Mouse (Mus musculus) neural tube, embryonic 12.5 days (tissue): ENCODE measurements at regions not wholly inside any gene's neighbourhood (a gene's known extent, or its start where the extent isn't known, plus 50 kb on each side); places are given as distances from the start of the nearest gene placed in this dataset.
"Not testable (repeated sequence)": the region's sequence is repeated elsewhere in the genome, so short reads cannot be mapped to it uniquely, and the experiment has no call there.

Experiments used
- ATAC-seq: fragments of 200-750 bp; cut with Nextera tagmentation; 2 replicates; pipeline ENCODE4 v1.8.0; 2017; ENCODE audit warnings: low read depth, mild to moderate bottlenecking, moderate TSS enrichment, moderate library complexity; ENCODE audit not compliant: low FRiP score
- H3K27ac ChIP-seq: fragments of 300-500 bp; sonication (generic); 2 replicates; pipeline ENCODE4 v1.5.1; 2016
- H3K27me3 ChIP-seq: fragments of 300-500 bp; sonication (generic); replicated peaks from 2 replicates; pipeline ENCODE4 v1.6.1; 2016; ENCODE audit warnings: mild to moderate bottlenecking
- H3K36me3 ChIP-seq: fragments of 300-500 bp; sonication (generic); 2 replicates; pipeline ENCODE4 v1.6.1; 2016; ENCODE audit warnings: mild to moderate bottlenecking
- H3K4me1 ChIP-seq: fragments of 300-500 bp; sonication (generic); 2 replicates; pipeline ENCODE4 v1.6.1; 2016
- H3K4me2 ChIP-seq: fragments of 300-500 bp; sonication (generic); replicated peaks from 2 replicates; pipeline ENCODE4 v1.6.1; 2016; ENCODE audit warnings: mild to moderate bottlenecking
- H3K4me3 ChIP-seq: fragments of 300-500 bp; sonication (generic); 2 replicates; pipeline ENCODE4 v1.5.1; 2016
- H3K9ac ChIP-seq: fragments of 300-500 bp; sonication (generic); 2 replicates; pipeline ENCODE4 v1.6.1; 2016; ENCODE audit warnings: mild to moderate bottlenecking
- H3K9me3 ChIP-seq: fragments of 300-500 bp; sonication (generic); 2 replicates; pipeline ENCODE4 v1.6.1; 2016; ENCODE audit warnings: mild to moderate bottlenecking
- WGBS: fragments of 180-500 bp; shearing (Covaris S2); methylation state at CpG from one replicate; pipeline ENCODE4 v1.1.7; 2016; 5-methylcytosine and 5-hydroxymethylcytosine counted together

GRCm38 (mm10) chr14:37571971-37572370 lies 436.9 kb upstream of the Ghitm start:
- H3K36me3 ChIP-seq: no peaks in the 10 kb centered on the region
- ATAC-seq: no peak
- no peaks in the 10 kb centered on the region for H3K4me1 ChIP-seq
- WGBS: 83% methylated on average over 6 of the region's 6 CpGs
- no peak overlapping the region for H3K27ac ChIP-seq
- no peaks in the 10 kb centered on the region for H3K27me3 ChIP-seq
- H3K4me2 ChIP-seq: no peak overlapping the region
- no peak overlapping the region for H3K4me3 ChIP-seq
- H3K9me3 ChIP-seq: no peaks in the 10 kb centered on the region
- no peak overlapping the region for H3K9ac ChIP-seq

- ATAC-seq: no peak
- no peak overlapping the region for H3K4me3 ChIP-seq
- H3K4me2 ChIP-seq: no peak overlapping the region
- no peaks in the 10 kb centered on the region for H3K4me1 ChIP-seq
- H3K36me3 ChIP-seq: no peaks in the 10 kb centered on the region
- H3K27me3 ChIP-seq: no peaks in the 10 kb centered on the region
- WGBS: 76% methylated on average over 5 of the region's 5 CpGs
- no peak overlapping the region for H3K27ac ChIP-seq
- no peak overlapping the region for H3K9ac ChIP-seq
- no peaks in the 10 kb centered on the region for H3K9me3 ChIP-seq
These were observed 423.2 kb upstream of the Ghitm start for GRCm38 (mm10) chr14:37558258-37558657.

GRCm38 (mm10) chr14:37523616-37524015 lies 388.5 kb upstream of the Ghitm start:
- H3K27ac ChIP-seq: no peak overlapping the region
- H3K4me3 ChIP-seq: no peak overlapping the region
- no peaks in the 10 kb centered on the region for H3K27me3 ChIP-seq
- no peaks in the 10 kb centered on the region for H3K4me1 ChIP-seq
- ATAC-seq: no peak
- no peaks in the 10 kb centered on the region for H3K36me3 ChIP-seq
- no peaks in the 10 kb centered on the region for H3K9me3 ChIP-seq
- H3K9ac ChIP-seq: no peak overlapping the region
- H3K4me2 ChIP-seq: no peak overlapping the region

GRCm38 (mm10) chr14:37520631-37521030 lies 385.6 kb upstream of the Ghitm start:
- not testable (repeated sequence) for H3K4me1 ChIP-seq, H3K4me3 ChIP-seq, H3K27me3 ChIP-seq, H3K27ac ChIP-seq, H3K9me3 ChIP-seq, H3K4me2 ChIP-seq, H3K36me3 ChIP-seq, H3K9ac ChIP-seq, ATAC-seq
- WGBS: 81% methylated on average over 3 of the region's 3 CpGs

GRCm38 (mm10) chr14:37505314-37505713 lies 370.2 kb upstream of the Ghitm start:
- H3K27ac ChIP-seq: no peak overlapping the region
- no peak overlapping the region for H3K4me2 ChIP-seq
- H3K4me3 ChIP-seq: no peak overlapping the region
- ATAC-seq: no peak
- H3K36me3 ChIP-seq: no peaks in the 10 kb centered on the region
- no peaks in the 10 kb centered on the region for H3K27me3 ChIP-seq
- no peaks in the 10 kb centered on the region for H3K9me3 ChIP-seq
- H3K9ac ChIP-seq: no peak overlapping the region
- WGBS: 81% methylated on average over 5 of the region's 5 CpGs
- no peaks in the 10 kb centered on the region for H3K4me1 ChIP-seq

GRCm38 (mm10) chr14:37490711-37491110 lies 355.6 kb upstream of the Ghitm start:
- 62% methylated on average over 4 of the region's 4 CpGs for WGBS
- no peak for ATAC-seq
- no peaks in the 10 kb centered on the region for H3K9me3 ChIP-seq
- H3K27ac ChIP-seq: no peak overlapping the region
- no peaks in the 10 kb centered on the region for H3K4me1 ChIP-seq
- no peaks in the 10 kb centered on the region for H3K27me3 ChIP-seq
- H3K36me3 ChIP-seq: no peaks in the 10 kb centered on the region
- H3K4me3 ChIP-seq: no peak overlapping the region
- no peak overlapping the region for H3K9ac ChIP-seq
- no peak overlapping the region for H3K4me2 ChIP-seq

GRCm38 (mm10) chr14:37485292-37485691 lies 350.2 kb upstream of the Ghitm start:
- no peak overlapping the region for H3K4me3 ChIP-seq
- WGBS: 90% methylated on average over 8 of the region's 8 CpGs
- no peak overlapping the region for H3K4me2 ChIP-seq
- H3K36me3 ChIP-seq: no peaks in the 10 kb centered on the region
- no peaks in the 10 kb centered on the region for H3K9me3 ChIP-seq
- no peak overlapping the region for H3K27ac ChIP-seq
- ATAC-seq: no peak
- no peaks in the 10 kb centered on the region for H3K27me3 ChIP-seq
- H3K4me1 ChIP-seq: no peaks in the 10 kb centered on the region
- H3K9ac ChIP-seq: no peak overlapping the region

- H3K36me3 ChIP-seq: no peaks in the 10 kb centered on the region
- H3K9me3 ChIP-seq: no peaks in the 10 kb centered on the region
- no peak overlapping the region for H3K27ac ChIP-seq
- H3K9ac ChIP-seq: no peak overlapping the region
- ATAC-seq: no peak
- no peaks in the 10 kb centered on the region for H3K4me1 ChIP-seq
- no peak overlapping the region for H3K4me2 ChIP-seq
- no peak overlapping the region for H3K4me3 ChIP-seq
- H3K27me3 ChIP-seq: no peaks in the 10 kb centered on the region
These were observed 342.5 kb upstream of the Ghitm start for GRCm38 (mm10) chr14:37477599-37477998.

- no peak overlapping the region for H3K9ac ChIP-seq
- H3K27me3 ChIP-seq: no peaks in the 10 kb centered on the region
- no peaks in the 10 kb centered on the region for H3K36me3 ChIP-seq
- no peak for ATAC-seq
- H3K27ac ChIP-seq: no peak overlapping the region
- no peaks in the 10 kb centered on the region for H3K9me3 ChIP-seq
- H3K4me3 ChIP-seq: no peak overlapping the region
- 68% methylated on average over 2 of the region's 2 CpGs for WGBS
- no peaks in the 10 kb centered on the region for H3K4me1 ChIP-seq
- H3K4me2 ChIP-seq: no peak overlapping the region
These were observed 333.6 kb upstream of the Ghitm start for GRCm38 (mm10) chr14:37468711-37469110.

- Histone ChIP-seq H3K4me2 (no peak overlapping the region), H3K9ac (no peak overlapping the region), H3K4me1 (no peaks in the 10 kb centered on the region), H3K27me3 (no peaks in the 10 kb centered on the region), H3K36me3 (no peaks in the 10 kb centered on the region), H3K4me3 (no peak overlapping the region), H3K27ac (no peak overlapping the region), H3K9me3 (no peaks in the 10 kb centered on the region)
- whole genome bisulfite sequencing: 92% methylated on average over 2 of the region's 2 CpGs
- no peak for ATAC-seq
These were observed 305.8 kb upstream of the Ghitm start for GRCm38 (mm10) chr14:37440874-37441273.

GRCm38 (mm10) chr14:37430656-37431055 lies 295.6 kb upstream of the Ghitm start:
- H3K9me3 ChIP-seq: no peaks in the 10 kb centered on the region
- no peaks in the 10 kb centered on the region for H3K4me1 ChIP-seq
- no peak overlapping the region for H3K4me2 ChIP-seq
- no peak overlapping the region for H3K9ac ChIP-seq
- WGBS: 68% methylated on average over 1 of the region's 1 CpGs
- ATAC-seq: no peak
- no peaks in the 10 kb centered on the region for H3K36me3 ChIP-seq
- no peak overlapping the region for H3K27ac ChIP-seq
- H3K27me3 ChIP-seq: no peaks in the 10 kb centered on the region
- no peak overlapping the region for H3K4me3 ChIP-seq

GRCm38 (mm10) chr14:37425506-37425905 lies 290.4 kb upstream of the Ghitm start:
- ATAC-seq: no peak
- H3K4me1 ChIP-seq: no peaks in the 10 kb centered on the region

GRCm38 (mm10) chr14:37421566-37421965 lies 286.5 kb upstream of the Ghitm start:
- no peaks in the 10 kb centered on the region for H3K27me3 ChIP-seq
- H3K4me1 ChIP-seq: no peaks in the 10 kb centered on the region
- no peak overlapping the region for H3K27ac ChIP-seq
- no peak for ATAC-seq
- H3K4me2 ChIP-seq: no peak overlapping the region
- 63% methylated on average over 2 of the region's 2 CpGs for WGBS
- H3K9me3 ChIP-seq: no peaks in the 10 kb centered on the region
- no peak overlapping the region for H3K4me3 ChIP-seq
- H3K9ac ChIP-seq: no peak overlapping the region
- H3K36me3 ChIP-seq: no peaks in the 10 kb centered on the region

More at GRCm38 (mm10) chr14:37425506-37425905, 290.4 kb upstream of the Ghitm start:
- H3K9me3 ChIP-seq: no peaks in the 10 kb centered on the region
- H3K27ac ChIP-seq: no peak overlapping the region
- H3K4me3 ChIP-seq: no peak overlapping the region
- H3K36me3 ChIP-seq: no peaks in the 10 kb centered on the region
- H3K27me3 ChIP-seq: no peaks in the 10 kb centered on the region
- no peak overlapping the region for H3K9ac ChIP-seq
- no peak overlapping the region for H3K4me2 ChIP-seq

- not testable (repeated sequence) for H3K9ac ChIP-seq
These were observed 277.5 kb upstream of the Ghitm start for GRCm38 (mm10) chr14:37412583-37412982.

More at GRCm38 (mm10) chr14:37412583-37412982, 277.5 kb upstream of the Ghitm start:
- not testable (repeated sequence) for H3K9me3 ChIP-seq, H3K27me3 ChIP-seq, ATAC-seq, H3K4me1 ChIP-seq, H3K27ac ChIP-seq, H3K4me3 ChIP-seq, H3K36me3 ChIP-seq, H3K4me2 ChIP-seq
- WGBS: 59% methylated on average over 1 of the region's 1 CpGs
